Mouse (Mus musculus): ENCODE data around the gene Cpne6.

Cpne6 gene

DNA sequence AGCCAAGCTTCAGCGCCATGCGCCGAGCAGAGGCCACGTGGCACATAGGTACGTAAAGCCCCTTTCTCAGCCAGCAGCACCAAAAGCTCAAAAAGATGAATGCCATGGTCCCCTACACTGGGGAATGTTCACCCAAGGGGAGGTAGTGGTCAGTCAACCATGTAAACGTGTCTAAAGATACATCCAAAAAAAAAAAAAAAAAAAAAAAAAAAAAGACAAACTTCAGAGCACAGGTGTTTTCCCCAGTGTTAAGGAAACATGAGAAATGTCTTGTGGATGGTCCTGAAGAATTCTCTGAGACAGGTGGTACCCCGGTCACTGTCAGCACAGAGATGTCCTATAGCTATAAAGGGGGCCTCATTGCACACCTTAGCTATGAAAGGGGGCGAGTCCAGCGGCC is 4.6 kb upstream of the Cpne6 start:
- DNase-seq = no peak

DNA sequence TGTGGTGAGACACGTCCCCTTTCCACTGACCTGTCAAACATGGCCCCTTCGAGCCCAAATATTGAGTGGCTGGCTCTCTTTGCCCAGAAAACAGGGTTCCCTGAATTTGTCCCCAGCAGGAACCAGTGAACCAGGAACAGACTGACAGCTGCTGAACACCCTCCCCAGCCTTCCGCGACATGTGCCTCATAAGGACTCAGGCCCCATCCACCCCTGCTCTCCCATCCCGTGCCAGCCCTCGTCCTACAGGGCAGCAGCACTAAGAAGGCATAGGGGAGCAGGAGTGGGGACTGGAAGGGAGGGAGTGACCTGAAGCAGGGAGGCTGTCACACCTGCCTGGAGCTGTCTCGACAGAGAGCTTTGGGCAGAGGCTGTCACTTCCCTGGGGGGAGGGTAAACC is 2.4 kb upstream of the Cpne6 start:
- no peak for DNase-seq

DNA sequence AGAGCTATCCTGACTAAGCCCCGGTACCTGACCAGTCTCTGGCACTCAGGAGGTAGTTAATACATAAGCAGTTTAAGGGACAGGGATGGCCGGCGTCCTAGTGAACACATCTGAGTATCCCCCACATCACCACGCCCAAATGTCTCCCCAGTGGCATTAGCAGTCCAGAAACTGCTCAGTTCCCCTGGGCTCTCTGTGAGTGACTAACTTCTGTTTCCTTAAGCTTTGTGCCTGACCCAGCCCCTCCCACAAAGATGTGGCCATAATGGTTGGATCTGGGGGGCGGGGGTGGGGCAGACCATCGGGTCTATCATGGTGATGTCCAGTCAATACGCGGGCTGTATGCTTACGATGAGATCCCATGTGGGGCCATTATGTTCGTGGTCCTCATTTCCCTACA is 705 bp upstream of the Cpne6 start:
- DNase-seq = no peak

DNA sequence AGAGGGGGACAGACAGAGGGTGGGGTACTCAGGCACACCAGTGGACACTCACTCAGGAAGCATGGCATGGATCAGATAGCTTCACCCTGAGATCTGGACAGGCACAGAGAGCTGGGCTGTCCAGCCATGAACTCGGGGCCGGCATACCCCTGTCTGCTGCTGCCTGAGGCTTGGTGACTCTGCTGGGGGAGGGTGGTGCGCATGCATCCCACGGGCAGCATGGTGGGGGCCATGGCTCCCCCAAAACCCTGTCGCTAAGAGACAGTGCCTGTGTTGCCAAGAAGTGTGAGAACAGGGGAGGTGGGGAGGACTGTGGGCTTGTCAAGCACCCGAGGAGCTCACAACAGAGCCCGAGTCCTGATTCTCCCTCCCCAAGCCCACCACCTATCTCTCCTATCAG is 792 bp downstream of the Cpne6 start:
- no peak for DNase-seq

DNA sequence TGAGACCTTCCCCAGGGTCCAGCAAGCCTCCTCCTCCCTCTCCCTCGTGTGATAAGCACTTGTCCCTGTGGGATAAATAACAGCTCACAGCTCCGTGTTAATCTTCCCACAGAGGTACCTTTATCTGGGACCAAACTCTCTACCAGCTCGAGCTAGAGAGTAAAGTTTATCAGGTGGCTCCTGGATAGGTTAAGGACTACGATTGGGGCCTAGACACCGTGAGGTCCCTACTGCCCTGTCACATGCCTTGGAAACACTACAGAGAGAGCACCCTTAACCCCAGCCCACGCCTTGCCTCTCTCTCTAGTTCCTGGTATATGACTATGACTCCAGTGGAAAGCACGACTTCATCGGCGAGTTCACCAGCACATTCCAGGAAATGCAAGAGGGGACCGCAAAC is 3.7 kb downstream of the Cpne6 start:
- DNase-seq = no peak

DNA sequence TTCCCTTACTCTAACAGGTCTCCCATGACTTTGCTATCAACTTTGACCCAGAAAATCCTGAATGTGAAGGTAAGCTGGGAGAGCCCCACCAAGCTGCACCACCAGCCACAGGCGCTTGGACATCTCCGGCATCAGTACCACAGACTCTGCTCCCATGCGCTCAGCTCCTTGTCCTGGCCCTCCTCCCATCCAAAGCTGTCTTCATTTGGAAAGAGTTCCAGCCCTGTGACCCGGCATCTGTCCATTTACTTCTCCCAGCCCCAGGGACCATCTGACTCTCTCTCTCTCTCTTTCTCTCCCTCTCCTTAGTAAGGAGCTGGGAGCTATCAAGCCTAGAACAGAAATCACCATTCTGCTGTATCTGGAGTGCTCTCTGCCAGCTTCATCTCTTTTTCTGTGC is 5.6 kb downstream of the Cpne6 start:
- DNase-seq = no peak

DNA sequence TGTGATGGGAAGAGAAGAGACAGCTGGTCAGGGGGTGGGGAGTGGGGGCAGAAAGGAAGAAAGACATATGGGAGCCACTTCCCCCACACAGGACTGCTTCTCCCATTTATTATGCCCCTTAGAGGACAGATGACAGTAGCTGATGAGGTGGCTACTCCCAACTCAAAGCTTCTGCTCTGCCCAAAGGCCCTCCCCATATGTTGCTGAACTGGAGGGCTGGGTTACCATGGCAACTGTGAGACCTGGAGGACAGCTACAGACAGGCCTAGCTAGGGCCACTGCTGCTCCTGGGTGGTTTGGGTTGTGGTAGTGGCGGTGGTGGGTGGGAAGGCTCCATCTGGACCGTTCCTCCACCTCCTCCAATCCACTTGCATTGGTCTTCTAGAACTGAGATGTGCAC is 8.7 kb downstream of the Cpne6 start:
- no peak for DNase-seq

DNA sequence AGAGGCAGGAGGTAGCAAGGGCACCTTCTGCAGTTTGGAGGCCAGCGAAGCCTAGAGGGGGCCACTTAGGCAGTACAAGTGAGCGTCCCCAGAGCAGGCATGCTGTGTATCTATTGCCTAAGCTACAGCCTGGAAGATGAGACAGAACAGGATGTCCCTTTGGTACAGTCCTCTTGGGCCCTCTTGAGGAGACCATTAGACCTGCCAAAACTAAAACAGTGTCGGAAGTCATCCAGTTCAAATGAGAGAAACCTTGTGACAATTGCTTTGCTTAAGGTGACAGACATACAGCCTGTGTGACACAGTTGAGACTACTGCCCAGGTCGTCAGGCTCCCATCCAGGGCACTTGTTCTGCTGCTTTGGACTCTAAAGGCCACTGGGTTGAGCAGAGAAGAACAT is 9.4 kb downstream of the Cpne6 start:
- no peak for DNase-seq

DNA sequence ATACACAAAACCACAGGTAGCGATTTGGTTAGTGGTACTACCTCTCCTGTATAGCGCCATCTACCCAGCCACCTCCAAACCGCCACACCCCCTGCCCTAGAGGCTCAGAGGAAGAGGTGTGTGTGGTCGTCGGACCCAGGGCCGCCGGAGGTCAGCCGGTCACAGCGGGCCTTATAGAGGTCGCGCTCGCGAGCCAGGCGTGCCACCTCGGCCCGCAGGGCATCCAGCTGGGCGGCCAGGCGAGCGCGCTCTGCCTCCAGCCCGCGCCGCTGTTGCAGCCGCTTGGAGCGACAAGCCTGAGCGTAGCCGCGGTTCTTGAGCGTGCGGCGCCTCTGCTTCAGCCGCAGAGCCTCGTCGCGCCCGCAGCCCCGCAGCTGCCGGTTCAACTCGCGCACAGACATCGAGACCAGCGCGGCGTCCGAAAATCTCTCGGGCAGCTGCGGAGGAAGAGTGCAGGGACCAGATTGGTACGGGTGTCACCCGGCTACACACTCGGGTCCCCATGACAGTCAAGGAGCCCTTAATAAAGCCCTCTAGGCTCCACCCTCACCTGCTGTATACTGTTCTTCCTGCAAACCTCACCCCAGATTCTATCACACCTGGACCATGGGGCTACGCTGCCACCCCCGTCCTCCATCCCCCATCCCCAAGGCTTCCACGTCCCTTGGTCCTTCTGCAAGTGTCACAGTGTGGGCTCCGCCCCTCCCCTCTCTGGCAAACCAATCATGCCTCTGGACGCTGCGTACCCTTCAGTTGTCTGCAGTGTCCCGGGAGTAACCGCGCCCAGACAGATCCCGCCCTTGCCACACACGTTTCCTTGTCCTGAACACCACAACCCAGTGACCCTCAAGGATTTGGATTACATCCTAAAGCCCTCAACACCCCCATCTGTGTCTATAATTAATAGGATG is 10.5 kb downstream of the Cpne6 start:
- peak; percentile 56 for DNase-seq

DNA sequence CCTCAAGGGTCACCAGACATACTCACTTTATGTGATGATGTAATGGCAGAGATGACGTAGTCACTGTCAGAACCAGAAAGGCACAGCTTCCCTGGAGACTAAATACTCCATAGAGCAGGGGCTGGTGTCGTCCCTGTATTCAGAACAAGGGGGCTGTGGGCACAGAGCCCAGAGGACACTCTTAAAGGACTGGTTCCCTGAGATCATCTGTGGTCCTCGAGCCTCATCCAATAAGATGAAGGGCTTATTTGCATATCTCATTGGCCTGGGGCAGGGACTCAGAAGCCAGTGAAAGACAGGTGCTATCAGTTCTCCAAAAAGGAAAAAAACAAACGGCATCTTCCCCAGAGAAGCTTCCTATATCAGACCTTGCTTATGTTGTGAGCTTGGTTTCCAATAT is 13.8 kb downstream of the Cpne6 start:
- no peak for DNase-seq

DNA sequence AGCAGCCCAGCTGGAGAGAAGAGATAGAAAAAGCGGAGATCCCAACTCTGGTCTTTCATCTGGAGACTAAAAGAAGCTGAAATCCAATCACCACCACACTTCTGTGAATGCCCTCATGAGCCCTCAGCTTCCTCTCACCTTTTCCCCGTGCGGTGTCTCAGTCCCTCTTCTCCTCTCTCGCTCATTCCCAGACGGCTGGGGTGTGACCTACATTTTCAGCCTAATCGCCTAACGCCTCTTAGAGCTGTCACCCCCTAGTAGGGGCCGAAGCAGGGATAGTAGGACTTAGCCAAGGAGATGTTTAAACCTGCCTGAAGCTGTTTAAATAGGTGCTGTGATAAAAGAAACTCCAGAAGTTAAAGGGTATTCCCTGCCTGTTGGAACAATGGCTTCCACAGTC is 14.5 kb downstream of the Cpne6 start, which contains the start of gene Nrl:
Gene Nrl, minus strand, starts transcription at position 197 of the 400 bp plus-strand sequence.
- no peak for DNase-seq

DNA sequence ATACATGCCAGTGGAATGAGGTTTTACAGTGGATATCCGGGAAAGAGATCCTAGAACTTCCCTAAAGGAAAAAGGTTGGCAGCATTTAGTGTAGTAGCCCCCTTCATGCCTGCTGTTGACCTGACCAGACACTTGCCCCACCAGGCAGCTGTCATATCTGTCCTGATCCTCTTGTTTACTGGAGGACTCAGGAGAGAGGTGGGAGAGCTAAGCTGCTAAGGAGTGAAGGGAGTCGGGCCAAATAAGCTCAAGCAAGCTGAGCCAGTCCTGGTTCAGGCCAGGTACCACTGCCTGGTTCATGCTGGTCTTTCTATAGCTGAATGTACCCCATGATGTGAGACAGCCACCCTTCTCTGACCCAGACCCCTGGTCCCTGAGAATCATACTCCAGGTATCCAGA is 16.4 kb downstream of the Cpne6 start:
- DNase-seq = no peak

DNA sequence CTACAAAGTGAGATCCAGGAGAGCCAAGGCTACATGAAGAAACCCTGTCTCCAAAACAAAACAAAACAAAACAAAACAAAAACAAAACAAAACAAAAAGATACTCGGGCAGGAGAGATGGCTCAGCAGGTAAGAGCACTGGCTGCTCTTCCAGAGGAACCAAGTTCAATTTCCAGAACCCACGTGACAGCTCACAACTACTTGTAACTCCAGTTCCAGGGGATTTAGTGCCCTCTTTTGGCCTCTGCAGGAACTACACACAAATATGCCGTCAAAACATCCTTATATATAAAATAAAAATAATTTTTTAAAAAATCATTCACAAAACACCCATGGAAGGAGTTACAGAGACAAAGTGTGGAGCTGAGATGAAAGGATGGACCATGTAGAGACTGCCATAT is 17.7 kb downstream of the Cpne6 start:
- DNase-seq = no peak

DNA sequence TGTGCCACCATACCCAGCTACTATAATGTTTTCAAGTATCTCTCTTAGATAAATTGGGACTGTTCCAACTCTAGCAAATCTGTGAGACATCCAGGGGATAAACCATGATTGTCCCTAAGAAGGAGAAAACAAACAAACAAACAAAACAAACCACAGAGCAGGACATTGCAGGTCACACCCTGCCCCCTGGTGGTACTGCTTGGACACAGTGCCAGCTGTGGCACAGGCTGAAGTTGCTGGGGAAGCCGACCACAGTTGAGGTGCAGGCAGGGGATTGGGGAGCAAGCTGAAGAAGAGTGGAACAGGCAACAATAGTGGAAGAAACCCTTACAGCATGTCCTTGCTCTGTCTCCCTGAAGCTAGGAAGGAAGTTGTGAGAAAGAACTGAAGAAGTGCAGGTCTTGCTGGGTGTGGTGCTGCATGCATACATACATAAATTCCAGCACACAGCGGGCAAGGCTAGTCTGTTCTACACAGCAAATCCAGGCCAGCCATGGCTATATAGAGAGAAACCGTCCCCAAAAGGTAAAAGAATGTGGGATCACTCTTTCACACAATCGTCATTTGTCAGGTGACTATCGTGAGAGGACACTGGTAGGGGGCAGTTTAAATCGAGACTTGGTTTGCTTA is 26.0 kb downstream of the Cpne6 start:
- DNase-seq = no peak

DNA sequence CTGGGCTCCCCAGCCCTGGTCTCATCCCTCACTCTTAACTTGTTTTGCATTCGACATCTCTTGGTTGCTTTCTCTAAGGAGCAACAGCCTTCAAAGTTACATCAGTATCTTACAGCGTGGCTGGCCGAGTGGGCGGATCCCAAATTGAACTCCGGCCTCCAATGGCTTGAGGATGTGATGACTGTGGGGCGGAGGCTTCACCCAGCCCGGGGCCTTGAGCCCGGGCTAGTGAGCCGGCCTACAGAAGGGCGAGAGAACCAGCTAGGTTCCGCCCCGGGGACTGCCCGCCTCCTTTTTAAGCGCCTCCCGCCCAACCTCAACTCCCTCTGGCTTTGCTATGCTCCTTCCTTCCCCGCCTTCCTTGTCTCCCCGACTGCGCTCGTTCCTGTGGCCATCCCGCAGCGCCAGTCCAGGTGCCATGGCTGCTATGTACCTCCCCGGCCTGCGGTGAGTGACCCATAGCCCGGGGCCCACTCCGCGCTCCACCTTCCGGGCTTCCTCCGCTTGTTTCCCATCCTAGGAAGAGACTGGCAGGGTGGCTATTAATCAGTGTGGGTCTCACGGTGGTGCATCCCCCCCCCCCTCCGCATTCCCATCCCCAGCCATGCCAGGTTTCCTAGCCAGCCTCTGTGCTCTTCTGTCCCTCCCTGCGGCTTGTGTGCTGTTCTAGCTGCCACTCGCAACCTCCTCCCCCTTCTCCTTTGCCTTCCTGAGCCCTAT is 30.0 kb downstream of the Cpne6 start, which contains the start of gene Pck2:
Gene Pck2, plus strand, starts transcription at position 200 of the 720 bp plus-strand sequence.
- DNase-seq = peak; percentile 84

DNA sequence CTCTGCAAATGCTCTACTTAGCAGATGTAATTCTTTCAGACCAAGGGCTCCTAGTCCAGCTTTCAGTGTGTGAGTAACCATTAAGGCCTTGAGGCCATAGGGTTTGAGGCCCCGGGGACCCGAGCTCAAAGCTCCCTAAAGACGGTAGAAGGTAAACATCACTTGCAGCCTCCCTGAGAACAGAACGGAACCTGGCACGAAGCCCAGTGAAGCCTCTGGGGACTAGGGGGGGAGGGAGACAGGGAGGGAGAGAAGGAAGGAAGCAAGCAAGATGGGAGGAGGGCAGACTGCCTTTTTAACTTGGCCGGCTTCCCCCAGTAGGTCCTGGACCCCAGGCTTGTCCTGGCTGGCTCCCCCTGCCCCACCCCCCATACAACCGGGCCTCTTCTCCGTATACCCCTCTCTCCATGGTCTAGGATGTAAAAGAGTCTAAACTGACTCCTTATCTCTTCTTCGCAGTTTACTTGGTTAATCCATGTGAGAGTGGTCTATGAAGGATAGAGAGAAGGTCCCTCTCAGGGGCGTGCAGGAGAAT is 30.6 kb downstream of the Cpne6 start:
- DNase-seq = peak; percentile 81

DNA sequence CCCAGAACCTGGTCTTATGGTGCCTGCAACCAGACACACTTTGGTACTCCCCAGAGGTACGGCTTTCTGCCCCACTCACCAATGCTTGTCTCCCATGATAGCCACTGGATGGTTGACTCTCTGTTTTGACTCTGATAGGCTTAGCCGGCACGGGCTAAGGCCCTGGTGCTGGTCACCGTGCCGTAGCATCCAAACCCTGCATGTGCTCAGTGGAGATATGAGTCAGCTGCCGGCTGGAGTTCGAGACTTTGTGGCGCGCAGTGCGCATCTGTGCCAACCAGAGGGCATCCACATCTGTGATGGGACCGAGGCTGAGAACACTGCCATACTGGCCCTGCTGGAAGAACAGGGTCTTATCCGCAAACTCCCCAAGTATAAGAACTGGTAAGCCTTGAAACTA is 32.0 kb downstream of the Cpne6 start:
- no peak for DNase-seq

DNA sequence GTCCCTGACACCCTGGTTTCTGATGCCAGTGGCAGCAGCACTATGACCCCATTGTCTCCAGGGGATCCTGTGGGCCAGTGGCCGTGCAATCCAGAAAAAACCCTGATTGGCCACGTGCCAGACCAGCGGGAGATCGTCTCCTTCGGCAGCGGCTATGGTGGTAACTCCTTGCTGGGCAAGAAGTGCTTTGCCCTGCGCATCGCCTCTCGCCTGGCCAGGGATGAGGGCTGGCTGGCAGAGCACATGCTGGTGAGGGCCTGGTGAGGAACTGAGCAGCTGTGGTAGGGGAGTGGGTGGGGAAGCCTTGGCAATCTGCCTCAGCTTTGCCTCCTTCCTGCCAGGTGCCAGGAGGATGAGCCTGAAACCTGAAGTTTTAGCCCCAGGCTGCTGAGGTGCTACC is 34.1 kb downstream of the Cpne6 start:
- DNase-seq = peak; percentile 52

DNA sequence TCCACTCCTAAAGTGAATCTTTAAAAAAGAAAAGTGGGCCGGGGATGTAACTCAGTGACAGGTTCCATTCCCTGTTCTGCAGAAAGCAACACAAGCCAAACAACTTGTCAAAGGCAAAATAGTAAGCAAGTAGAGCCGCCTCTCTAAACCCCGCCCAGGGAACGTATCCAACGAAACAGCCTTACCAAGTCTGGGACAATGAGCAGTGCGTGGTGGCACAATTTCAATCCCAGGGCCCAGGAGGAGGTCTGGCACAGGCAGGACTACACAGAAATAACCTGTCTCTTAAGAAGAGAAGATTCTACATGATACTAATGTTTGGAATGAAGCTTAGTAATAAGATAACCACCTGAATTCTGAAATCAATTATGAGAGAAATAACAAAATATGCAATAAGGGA is 39.9 kb downstream of the Cpne6 start:
- no peak for DNase-seq

DNA sequence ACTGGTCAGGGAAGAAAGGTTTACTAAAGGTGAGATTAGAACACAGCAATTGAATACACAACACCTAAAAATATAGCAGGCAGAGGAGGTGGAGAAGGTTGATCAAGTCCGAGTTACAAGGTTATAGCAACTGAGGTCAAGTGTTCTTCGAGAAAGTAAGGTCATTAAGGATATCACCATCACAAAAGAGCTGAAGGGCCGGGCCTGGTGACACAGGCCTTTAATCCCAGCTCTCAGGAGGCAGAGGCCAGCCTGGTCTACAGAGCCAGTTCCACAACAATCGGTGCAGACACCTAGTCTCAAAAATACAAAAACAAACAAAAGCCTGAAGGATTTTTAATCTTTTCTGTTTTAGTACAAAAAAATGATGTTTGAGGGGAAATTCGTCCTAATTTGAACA is 41.1 kb downstream of the Cpne6 start:
- DNase-seq = no peak

DNA sequence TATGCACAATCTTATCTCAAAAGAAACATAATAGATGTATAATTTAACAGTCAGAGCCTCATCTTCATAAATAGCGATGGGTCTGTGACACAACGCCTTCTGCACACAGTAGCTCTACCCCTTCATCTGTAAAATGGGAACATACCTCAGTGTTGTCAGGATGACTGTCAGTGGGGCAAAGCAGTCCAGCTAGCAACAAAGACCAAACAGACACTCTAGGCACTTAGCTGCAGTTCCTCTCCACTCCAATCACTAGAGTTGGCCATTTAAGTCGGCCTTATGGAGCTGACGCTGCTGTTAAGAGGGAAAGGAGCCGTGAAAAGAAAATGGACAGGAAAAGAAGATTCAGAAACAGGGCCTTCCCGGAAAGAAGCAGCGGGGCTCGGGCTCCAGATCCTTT is 41.5 kb downstream of the Cpne6 start:
- no peak for DNase-seq

DNA sequence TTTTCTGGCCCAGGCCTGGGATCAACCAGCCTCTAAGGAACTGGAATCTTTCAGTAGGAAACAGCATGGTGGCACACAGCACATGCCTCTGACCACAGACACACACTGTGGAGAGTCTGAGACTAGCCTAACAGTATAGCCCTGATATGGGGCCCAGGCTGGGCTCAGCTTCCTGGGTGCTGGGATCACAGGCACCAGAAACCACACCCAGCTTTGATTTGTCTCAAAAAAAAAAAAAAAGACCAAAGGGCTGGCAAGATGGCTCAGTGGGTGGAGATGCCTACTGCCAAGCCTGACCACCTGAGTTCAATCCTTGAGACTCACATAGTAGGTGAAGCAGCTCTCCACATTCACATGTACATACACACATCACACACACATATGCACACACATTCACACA is 44.4 kb downstream of the Cpne6 start:
- DNase-seq = no peak

DNA sequence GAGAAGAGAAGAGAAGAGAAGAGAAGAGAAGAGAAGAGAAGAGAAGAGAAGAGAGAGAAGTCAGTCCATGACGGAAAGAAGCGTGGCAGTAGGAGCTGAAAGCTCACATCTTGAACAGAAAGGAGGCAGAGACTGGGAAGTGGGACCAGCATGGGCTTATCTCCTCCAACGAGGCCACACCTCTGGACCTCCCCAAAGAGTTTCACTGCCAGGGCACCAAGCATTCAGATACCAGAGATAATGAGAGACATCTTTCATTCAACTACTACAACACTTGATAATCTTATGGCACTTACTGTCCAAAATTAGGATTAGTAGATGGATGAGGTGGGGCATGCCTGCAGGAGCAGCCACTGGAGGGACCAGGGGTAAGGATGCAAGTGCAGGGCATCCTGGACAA is 45.5 kb downstream of the Cpne6 start:
- DNase-seq = no peak

DNA sequence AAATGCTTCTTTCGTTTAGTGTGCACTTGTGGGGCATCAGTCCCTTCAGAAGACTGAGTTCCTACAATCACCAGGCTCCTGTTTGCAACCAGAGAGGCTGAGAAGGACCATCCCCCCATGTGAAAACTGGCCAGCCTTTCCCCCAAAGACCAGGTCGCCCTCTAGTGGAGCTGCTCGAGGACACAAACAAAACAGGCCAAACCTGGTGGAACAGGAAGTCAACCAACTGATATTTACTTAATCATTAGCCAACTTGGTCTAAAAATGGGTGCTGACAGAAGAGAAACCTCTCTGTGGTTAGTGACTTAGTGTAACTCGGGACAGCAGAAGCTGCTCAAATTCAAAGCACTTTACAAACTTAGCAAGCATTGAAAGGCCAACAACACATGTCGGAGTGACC is 46.8 kb downstream of the Cpne6 start:
- DNase-seq = peak; percentile 75

All from cerebellum, adult 8-10 months (tissue).